Comparison of ENCODE assay signal across 14 mouse cellular contexts in genomic region chr5:144372177-144372576, GRCm38 (mm10). TPM values are rescaled to one million over a fixed set of nuclear protein-coding genes. Genes with fewer than 3 reads are reported as not detected.
DNase-seq lines count a peak whose midpoint lies in the region; ATAC-seq and TF ChIP-seq lines count a peak whose summit lies in the region.
"Had no signal": no experiment of that assay in that cellular context is flagged by ENCODE, and none has a peak within 500 bp of the region (broad histone marks: within the 10 kb centered on the region; RNA-seq: fewer than 3 reads in every experiment).

No protein-coding gene starts in this region.

- H3K9ac ChIP-seq in intestine, postnatal 0 days (ENCODE audit: low read depth, low read length): no peak overlapping the region
- H3K9ac ChIP-seq in midbrain, postnatal 0 days (replicated peaks; ENCODE audit: low read length, poor library complexity, severe bottlenecking): no peak overlapping the region
- H3K9ac ChIP-seq: heart, embryonic 15.5 days had no signal

- peak overlapping the region; percentile 73 for H3K27ac ChIP-seq in intestine, postnatal 0 days (ENCODE audit: low read depth, low read length)
- H3K27ac ChIP-seq in midbrain, postnatal 0 days (ENCODE audit: low read depth, low read length): no peak overlapping the region
- H3K27ac ChIP-seq in layer of hippocampus, adult 2 months: no peak overlapping the region
- H3K27ac ChIP-seq: heart, embryonic 15.5 days; midbrain, embryonic 10.5 days had no signal

- DNase-seq in kidney, adult 11 months: peak; percentile 28
- no peak for DNase-seq in kidney, adult 8-10 months
- DNase-seq in adrenal gland, adult 2 months: peak; percentile 84
- peak; percentile 62 for DNase-seq in lung, postnatal 36 days
- no peak for DNase-seq in midbrain, postnatal 0 days (ENCODE audit: low spot score)
- no peak for DNase-seq in layer of hippocampus, adult 2 months (ENCODE audit: low spot score in 2 of 2)
- DNase-seq in left cerebral cortex, adult 18-20 months (ENCODE audit: low spot score in 2 of 2): no peak
- DNase-seq: cerebellum, adult 18-20 months; spleen, adult 18-20 months; thymus, adult 2 months had no signal

- no peak for TF ChIP-seq CTCF in intestine, postnatal 0 days (IDR thresholded peaks at IDR 0.05; ENCODE audit: low read depth)
- no peak for TF ChIP-seq CTCF in midbrain, postnatal 0 days (IDR thresholded peaks at IDR 0.05)
- no peak for TF ChIP-seq CTCF in layer of hippocampus, adult 2 months (conservative IDR thresholded peaks at IDR 0.05)

- no peaks in the 10 kb centered on the region for H3K36me3 ChIP-seq in intestine, postnatal 0 days (ENCODE audit: control insufficient read depth, insufficient read depth)
- no peaks in the 10 kb centered on the region for H3K36me3 ChIP-seq in midbrain, postnatal 0 days (ENCODE audit: insufficient read depth, low read length)
- H3K36me3 ChIP-seq: heart, embryonic 15.5 days; midbrain, embryonic 10.5 days had no signal

- no peaks in the 10 kb centered on the region for H3K27me3 ChIP-seq in intestine, postnatal 0 days (replicated peaks; ENCODE audit: control insufficient read depth, insufficient read depth, low read length)
- H3K27me3 ChIP-seq in midbrain, postnatal 0 days (ENCODE audit: insufficient read depth, low read length): no peaks in the 10 kb centered on the region
- H3K27me3 ChIP-seq: heart, embryonic 15.5 days; Patski had no signal

- WGBS in intestine, postnatal 0 days: 24% methylated on average over 2 of the region's 2 CpGs
- 75% methylated on average over 2 of the region's 2 CpGs for WGBS in midbrain, postnatal 0 days

- no peaks in the 10 kb centered on the region for H3K4me1 ChIP-seq in intestine, postnatal 0 days (replicated peaks; ENCODE audit: control insufficient read depth, insufficient read depth, low read length)
- H3K4me1 ChIP-seq in midbrain, postnatal 0 days (ENCODE audit: insufficient read depth, low read length): no peaks in the 10 kb centered on the region
- H3K4me1 ChIP-seq: heart, embryonic 15.5 days had no signal

- no peaks in the 10 kb centered on the region for H3K9me3 ChIP-seq in intestine, postnatal 0 days (ENCODE audit: control insufficient read depth)
- H3K9me3 ChIP-seq in midbrain, postnatal 0 days (ENCODE audit: low read length): no peaks in the 10 kb centered on the region
- H3K9me3 ChIP-seq: heart, embryonic 15.5 days; midbrain, embryonic 10.5 days had no signal

- H3K4me2 ChIP-seq in intestine, postnatal 0 days (replicated peaks; ENCODE audit: low read depth): no peak overlapping the region
- no peak overlapping the region for H3K4me2 ChIP-seq in midbrain, postnatal 0 days (ENCODE audit: low read depth, low read length, poor library complexity, severe bottlenecking)
- H3K4me2 ChIP-seq: heart, embryonic 15.5 days had no signal

- peak; percentile 77 for ATAC-seq in intestine, postnatal 0 days
- ATAC-seq in midbrain, postnatal 0 days (ENCODE audit: low FRiP score): no peak
- ATAC-seq: Patski had no signal

- H3K4me3 ChIP-seq in intestine, postnatal 0 days (ENCODE audit: low read depth, low read length): no peak overlapping the region
- H3K4me3 ChIP-seq in midbrain, postnatal 0 days (ENCODE audit: low read depth, low read length): no peak overlapping the region
- no peak overlapping the region for H3K4me3 ChIP-seq in layer of hippocampus, adult 2 months
- H3K4me3 ChIP-seq: heart, embryonic 15.5 days; midbrain, embryonic 10.5 days had no signal

RNA-seq across cellular contexts. Expression of gene Baiap2l1, which starts 14.3 kb away (rescaled TPM):
- 1 to 10 TPM; 8.5 to 8.6 TPM for total RNA-seq in adrenal gland, adult 2 months (2021)
- polyA plus RNA-seq in adrenal gland, adult 2 months (2012; rRNA removed): 5.6 and 6.9 TPM in 2 replicates
- polyA plus RNA-seq in intestine, postnatal 0 days (2015; fragmentation: Nextera tagmentation; extraction: Ambion mirVana): 38.8 and 41.1 TPM in 2 replicates
- total RNA-seq in midbrain, postnatal 0 days (2014; rRNA removed): 0.14 and 0.44 TPM in 2 replicates
- polyA plus RNA-seq in midbrain, postnatal 0 days (2015; fragmentation: Nextera tagmentation; extraction: Ambion mirVana): 0.66 and 0.80 TPM in 2 replicates
- under 1 TPM; 0.46 to 0.49 TPM for total RNA-seq in layer of hippocampus, adult 2 months (2021)
- total RNA-seq in left cerebral cortex, adult 18-20 months (2021): 1 to 10 TPM in 1 of 2 experiments, under 1 TPM in 1; 0.45 to 1.2 TPM

Comparison
In these comparisons a context has a peak if more than half of its experiments do, and no peak if none do; other contexts are left out.
1. DNase-seq: peak in kidney, adult 11 months (single experiment), adrenal gland, adult 2 months (single experiment) and lung, postnatal 36 days (single experiment); none in kidney, adult 8-10 months (0 of 2), midbrain, postnatal 0 days (single experiment), layer of hippocampus, adult 2 months (0 of 2) and left cerebral cortex, adult 18-20 months (0 of 2).